Mouse (Mus musculus): ENCODE results near the gene Dip2b. TPM values are rescaled to one million over a fixed set of nuclear protein-coding genes. Genes with fewer than 3 reads are reported as not detected.
A peak's percentile ranks its signal among the peaks of the same experiment; 100 is the strongest.

Gene Dip2b
- total RNA-seq, 2 experiments from 2014 or later: 59.9 to 63.5 TPM

DNA sequence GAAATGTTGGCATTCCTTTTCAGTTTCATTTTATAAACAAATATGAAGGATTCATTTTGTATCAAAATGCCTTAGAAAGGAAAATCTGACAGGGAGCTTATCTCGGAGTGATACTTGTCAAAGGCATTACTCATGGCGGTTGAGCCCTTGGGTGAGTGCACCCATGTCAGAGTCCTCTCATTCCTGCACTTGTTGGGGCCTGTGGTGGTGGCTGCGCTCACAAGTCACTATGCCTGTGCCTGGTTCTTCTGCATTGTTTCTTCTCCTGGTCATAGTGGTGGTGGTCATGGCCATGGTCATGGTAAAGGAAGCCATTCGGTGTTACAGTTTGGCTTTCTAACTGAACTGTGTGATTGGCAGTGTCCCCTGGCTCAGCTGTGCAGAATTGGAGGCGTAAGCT is 44.3 kb downstream of the Dip2b start:
- no peak for DNase-seq (ENCODE audit: low spot score in 2 of 2)

DNA sequence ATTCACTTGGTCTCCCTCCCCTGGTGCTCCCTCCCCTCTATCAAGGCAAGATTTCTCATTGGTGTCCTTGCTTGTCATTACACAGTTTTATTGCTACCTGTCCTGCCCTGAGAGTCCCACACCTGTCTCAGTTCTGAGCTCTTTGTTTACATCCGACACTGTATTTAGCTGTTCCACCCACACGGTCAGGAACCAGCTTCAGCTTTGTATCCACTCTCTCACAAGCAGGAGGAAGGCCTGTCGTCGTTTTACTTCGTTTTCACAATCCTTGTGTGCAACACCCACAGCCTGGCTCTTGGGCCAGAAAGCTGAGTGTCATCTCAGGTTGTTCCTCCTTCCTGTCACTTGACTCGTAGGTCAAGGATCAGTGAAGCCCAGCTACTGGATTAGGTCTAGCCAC is 45.4 kb downstream of the Dip2b start:
- DNase-seq (ENCODE audit: low spot score in 2 of 2): no peak

DNA sequence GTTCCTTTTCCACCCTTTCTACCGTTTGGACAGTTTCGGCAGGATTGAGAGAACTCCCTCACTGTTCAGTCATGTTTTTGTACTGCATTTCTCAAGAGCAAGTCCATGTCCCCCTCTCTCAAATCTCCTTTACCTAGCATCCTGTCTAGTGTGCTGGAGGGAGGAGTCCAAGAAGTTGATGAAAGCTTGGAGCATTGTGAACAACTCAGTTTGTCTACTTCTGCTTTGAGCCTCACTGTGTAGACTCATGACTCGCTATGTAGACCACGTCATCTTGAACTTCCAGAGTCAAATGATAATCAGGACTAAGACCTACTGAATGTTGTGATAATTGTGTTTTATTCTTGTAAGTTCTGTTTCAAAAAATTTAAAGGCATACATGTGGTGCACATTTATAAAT is 46.4 kb downstream of the Dip2b start:
- DNase-seq (ENCODE audit: low spot score in 2 of 2): no peak

DNA sequence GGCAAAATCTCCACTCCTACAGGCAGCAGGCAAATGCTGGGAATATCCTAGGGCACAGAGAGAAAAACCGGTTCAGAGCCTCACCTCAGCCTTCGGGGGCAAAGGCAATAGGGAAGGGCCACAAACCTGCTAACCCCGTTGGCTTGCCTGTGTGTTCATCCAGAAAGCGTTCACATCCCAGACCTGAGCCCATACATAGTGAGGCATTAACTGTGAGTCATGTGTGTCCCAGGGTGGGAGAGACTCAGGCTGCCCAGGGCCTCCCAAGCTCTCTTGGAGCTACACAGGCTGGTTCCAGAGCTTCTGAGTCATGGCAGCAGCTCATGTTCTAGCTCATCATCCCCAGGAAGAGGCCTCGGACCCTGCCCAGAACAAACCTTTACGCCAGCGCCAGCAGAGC is 49.6 kb downstream of the Dip2b start:
- DNase-seq (ENCODE audit: low spot score in 2 of 2): no peak

DNA sequence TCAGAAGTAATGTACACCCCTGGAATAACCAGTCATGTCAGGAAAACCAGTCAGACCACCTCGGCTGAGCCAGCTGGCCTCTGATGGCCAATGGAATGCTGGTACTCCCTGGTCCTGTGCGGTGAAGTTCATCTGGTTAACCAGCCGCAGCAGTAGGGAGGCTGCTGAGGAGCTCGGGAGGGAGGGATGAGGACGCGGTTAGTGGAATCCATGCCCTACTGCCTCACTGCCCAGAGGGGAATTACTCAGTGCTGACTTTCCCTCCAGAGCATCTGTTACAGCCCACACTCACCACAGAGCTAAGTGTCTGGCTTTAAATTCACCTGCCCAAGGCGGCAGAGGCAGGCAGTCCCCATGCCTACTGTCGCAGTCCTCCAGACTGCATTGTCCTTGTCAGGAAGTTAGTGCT is 51.2 kb downstream of the Dip2b start:
- peak in 1 of 2 experiments; percentile 25 for DNase-seq (ENCODE audit: low spot score in 2 of 2)

DNA sequence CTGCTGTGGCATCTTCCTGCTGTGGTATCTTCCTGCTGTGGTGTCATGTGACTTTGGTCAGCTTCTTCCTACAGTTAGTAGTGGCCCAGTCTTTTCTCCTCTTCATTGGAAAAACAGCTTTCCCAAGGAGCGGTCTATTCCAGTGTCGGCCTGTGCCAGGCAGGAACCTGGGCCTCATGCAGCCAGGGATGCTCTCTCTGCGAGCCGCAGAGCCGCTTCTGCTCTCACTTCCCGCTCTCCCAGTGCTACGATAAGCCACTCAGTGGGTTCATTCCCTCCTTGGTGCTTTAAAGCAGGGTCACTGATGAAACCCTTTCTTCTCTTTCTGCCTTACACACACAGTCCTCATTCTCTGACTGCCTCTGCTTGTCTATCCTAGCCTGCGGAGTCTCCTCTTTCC is 53.4 kb downstream of the Dip2b start:
- no peak for DNase-seq (ENCODE audit: low spot score in 2 of 2)

DNA sequence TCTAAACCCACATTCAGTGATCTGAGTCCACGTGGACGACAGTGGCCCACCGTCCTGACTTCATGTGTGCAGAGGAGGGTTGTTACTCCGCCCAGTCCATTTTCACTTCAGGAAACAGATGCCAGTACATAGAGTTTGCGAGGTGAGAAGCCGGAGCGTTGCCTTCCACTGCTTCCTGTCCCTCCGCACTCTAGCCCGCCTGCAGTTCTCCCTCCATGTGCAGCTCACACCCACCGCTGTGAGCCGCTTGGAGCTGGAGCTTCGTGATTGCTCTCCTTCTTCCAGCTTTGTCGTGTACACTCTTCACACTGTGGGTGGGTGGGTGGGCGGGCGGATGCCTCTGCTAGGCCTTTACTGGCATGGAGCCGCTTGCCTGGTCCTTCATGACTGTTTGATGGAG is 53.8 kb downstream of the Dip2b start:
- peak; percentile 63 to 74 for DNase-seq (ENCODE audit: low spot score in 2 of 2)

DNA sequence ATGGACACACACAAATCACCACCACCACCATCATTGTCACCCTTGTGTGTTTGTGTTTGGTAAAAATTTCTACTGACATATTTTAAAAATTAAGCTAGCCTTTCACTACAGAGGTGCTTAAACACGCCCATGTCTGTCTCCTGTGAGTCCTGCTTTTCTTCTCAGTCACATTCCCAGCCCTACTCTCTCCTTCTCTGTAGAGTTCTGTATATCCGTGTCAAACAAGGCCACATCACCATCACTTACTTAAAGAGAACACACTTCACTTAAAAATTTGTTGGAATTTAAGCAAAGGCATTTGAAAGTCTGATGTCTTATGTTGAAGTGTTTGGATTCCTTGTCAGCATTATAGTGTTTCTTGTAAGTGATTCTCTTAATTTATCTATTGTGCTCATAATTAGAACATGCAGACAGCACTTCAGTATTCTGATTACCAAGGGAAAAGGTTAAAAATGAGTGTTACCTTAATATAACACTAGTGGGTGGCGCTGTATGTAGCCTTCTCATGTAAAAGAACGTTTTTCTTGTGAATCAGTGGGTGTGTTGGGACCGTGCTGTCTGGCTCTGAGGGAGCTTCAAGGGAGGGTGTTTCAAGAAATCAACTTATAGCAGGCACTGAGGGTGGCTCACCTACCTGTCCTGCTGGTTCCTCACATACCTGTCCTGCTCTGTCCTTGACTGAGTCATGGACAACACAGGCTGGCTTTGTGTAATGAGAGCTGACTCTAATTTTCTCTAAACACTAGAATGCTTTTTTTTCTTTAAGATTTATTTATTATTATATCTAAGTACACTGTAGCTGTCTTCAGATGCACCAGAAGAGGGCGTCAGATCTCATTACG is 58.3 kb downstream of the Dip2b start:
- no peak for DNase-seq (ENCODE audit: low spot score in 2 of 2)

DNA sequence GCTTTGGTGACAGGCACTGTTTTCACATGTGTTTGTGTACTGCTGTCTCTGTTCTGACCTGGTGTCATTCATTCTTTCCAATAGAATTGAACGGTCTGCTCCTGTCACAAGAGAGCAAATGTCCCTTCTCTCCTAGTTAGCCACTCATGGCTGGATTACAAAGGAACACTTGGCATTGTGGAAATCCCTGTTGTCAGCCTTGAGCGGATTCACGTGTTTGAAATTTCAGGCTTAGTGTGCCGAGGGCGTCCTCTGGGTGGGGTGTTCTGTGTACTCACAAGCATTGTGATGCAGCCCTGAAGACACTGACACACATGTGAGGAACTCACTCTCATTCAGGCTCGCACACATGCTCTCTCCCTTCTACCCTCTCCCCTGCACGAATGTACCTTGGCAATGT is 61.9 kb downstream of the Dip2b start:
- no peak for DNase-seq (ENCODE audit: low spot score in 2 of 2)

DNA sequence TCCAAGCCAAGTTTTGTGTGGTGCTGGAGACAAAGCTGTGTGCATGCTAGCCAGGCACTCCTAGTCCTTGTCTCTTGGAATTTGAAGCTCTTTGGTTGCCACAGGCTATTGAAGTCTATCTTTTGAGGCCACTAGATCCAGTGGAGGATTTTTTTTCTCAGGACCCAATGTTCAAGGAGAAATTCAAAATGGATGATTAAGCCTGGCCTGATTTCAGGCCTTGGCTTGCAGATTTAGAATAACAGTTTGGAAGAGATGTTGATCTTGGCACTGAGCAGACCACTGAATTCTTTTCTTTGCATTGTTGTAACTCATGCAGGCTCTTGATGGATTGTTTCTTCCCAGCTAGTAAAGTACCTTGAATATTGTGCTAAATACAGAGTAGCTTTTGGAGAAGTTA is 62.7 kb downstream of the Dip2b start:
- DNase-seq (ENCODE audit: low spot score in 2 of 2): no peak

DNA sequence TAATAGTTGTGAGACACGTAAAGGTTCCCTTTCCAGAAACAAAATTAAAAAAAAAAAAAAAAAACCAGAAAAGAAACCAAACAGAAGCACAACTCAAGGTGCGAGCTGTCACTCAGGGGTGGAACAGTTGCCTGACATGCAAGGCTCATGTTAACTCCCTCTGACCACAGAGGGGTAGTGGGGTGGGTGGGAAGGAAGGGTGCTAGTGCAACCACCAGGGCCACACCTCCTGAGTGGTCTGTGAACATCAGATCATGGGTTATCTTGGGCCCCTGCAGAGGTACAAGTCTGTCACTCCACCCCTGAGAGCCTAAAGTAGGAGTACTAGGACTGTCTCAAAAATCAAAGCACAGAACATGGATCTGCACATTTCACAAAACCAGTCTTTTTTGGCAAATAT is 65.7 kb downstream of the Dip2b start:
- no peak for DNase-seq (ENCODE audit: low spot score in 2 of 2)

DNA sequence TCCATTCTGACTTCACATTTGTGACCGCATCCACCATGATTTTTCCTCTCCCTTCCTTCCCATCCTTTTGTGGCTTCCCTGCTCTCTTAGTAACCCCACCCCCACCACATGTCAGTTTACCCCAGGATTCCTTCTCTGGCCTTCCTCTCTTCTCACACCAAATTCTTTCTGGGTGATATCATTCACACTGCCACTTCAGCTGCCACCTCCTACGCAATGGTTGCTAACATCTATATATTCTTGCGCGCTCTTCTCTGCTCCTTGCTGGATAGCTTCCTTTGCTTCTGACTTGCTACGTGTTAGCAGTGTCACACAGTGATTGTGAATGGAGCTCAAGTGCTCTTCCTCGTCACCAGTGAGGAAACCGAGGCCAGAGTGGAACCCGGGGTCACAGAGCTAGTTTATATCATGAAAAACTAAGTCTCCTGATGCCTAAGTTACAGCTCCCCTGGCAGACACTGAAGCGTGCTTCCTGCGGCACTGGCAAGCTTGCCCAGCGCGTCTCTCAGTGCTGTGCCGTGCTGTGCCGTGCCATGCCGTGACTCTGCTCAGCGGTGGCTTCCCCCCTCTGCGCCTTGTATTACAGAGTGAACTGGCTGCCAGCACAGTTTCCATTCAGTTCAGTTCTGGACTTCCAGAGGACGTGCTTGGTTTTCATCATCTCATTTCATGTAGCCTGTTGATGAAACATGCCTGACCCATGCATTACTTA is 69.8 kb downstream of the Dip2b start:
- DNase-seq (ENCODE audit: low spot score in 2 of 2): peak in 1 of 2 experiments; percentile 38

DNA sequence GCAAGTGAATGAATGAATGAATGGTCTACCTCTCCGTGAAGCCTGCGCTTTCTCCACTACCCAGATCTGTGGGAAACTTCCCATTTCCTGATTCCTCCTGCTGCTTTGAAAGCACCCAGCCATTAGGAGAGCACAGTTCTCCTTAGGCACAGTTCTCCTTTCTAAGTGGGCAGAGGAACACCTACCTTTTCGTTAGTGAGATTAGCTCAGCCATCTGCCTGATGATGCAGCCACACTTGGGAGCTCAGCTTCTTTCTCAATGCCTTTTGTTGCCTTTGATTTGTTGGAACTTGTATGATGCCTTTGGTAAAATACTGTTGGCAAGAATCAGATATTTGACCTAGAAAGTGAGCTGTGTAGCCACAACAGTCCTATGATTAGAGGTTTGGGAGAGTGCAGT is 71.5 kb downstream of the Dip2b start:
- DNase-seq (ENCODE audit: low spot score in 2 of 2): peak in 1 of 2 experiments; percentile 28

DNA sequence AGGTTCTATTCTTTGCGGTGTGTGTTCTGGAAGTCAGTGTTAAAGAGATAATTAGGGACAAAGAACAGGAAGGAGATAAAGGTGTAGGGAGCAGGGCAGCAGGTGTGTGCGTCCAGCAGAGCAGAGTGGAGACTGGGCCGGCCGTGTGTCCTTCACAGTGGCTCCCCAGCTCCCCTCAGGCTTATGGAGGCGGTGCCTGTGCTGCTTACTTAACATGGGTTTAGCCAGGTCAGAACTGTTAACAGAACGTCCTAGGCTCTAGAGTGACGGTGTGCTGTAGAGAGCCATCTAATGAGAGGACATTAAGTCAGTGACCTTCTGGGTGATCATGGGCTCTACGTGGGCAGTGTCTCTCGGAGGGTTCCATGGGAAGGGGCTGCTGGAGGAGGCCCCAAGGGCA is 73.4 kb downstream of the Dip2b start:
- no peak for DNase-seq (ENCODE audit: low spot score in 2 of 2)

DNA sequence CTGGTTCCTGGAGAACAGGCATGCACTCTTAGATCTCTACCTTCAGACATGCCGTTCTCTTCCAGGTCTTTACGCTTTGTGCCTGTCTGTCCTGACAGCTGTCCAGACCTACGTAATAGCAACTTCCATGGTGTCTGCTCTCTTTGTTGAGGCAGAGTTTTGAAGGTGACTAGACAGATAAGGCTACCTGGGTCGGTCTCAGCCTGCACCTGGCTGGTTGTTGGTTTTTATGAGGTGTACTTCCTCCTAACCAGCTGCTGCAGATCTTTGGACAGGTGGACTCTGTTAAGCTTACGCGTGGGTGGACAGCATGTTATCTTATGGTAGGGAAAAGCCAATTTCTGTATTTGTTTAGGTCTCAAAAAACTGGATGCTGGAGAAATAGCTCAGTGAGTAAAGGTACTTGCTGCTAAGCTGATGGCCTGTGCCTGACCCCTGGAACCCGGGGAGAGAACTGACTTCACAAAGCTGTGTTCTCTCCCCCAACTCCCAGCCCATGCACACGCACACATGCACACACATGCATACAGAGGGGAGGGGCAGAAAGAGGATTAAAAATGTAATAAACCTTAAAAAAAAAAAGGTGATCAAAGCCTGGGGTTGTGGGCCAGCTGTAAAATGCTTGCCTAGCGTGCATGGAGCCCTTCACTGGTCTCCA is 74.0 kb downstream of the Dip2b start:
- no peak for DNase-seq (ENCODE audit: low spot score in 2 of 2)

DNA sequence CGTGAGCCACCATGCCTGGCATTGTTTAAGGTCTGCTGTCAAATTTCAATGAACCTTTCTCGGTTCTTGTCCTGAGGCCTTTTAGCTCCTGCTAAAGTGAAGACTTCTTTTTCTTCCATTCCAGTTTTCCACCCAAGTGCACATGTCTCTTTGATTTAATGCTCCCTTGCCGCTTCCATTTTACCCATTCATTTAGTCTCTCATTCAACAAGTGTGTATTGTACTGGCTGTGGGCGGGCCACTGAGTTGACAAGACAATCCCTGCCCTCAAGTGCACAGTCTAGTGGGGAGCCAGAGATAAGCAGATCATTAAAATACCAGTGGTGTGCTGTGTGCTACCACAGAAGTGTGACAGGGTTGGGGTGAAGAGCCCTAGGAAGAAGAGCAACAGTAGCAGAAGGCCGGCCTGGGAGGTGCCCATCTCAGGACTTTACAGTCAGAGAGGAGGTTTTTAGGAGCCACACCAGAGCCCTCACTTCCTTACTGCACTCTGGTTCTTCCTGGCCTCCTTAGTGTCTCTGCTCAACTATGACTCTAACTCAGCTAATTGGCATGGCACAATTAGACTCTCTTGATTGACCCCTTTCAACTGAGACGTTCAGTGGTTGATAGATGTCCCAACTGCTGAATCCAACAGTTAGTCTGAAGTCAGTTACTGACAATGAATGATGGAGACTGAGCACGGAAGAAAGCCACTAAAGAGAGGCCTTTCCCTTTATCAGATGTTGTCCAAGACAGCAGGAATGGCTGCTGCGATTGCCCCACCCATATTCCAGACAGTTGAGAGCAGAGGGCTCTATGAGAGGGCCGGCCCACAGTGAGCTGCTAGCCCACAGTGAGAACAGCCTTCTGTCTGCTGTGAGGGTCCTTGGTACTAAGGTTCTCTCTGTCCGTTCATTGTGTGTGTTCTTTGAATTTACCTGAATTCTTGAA is 75.1 kb downstream of the Dip2b start:
- no peak for DNase-seq (ENCODE audit: low spot score in 2 of 2)

DNA sequence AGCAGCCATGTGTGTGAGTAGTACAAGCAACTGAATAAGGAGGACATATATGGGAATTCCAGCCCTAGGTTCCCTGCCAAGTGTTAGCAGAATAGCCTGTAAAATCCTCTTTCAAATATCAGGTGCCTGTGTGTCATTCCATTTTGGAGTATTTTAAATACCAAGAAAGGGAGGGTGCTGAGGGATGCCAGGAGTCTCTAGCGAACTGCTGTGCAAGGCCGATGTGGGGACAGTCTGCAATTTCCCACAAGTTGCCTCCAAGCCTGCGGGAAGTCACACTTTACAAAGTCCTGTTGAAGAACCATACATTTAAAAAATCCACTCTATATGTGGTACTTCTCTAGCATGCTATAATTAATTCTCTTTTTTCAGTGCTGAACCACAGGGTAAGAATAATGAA is 77.0 kb downstream of the Dip2b start:
- DNase-seq (ENCODE audit: low spot score in 2 of 2): no peak

DNA sequence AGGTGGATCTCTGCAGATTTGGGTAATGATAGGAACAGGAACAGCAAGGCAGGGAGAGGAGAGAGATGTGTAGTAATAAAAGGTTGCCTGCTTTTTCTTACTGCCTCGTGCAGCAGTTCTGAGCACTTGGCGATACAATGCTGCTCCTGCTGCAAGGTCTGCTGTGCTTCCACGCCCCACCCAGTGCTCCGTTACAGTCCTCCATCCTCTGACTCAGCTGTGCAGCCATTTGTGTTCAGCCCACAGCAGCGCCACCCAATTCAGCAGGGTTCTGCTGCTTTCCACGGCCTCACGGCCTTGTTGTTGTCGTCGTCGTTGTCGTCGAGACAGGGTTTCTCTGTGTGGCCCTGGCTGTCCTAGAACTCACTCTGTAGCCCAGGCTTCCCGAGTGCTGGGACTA is 77.9 kb downstream of the Dip2b start:
- DNase-seq (ENCODE audit: low spot score in 2 of 2): no peak

DNA sequence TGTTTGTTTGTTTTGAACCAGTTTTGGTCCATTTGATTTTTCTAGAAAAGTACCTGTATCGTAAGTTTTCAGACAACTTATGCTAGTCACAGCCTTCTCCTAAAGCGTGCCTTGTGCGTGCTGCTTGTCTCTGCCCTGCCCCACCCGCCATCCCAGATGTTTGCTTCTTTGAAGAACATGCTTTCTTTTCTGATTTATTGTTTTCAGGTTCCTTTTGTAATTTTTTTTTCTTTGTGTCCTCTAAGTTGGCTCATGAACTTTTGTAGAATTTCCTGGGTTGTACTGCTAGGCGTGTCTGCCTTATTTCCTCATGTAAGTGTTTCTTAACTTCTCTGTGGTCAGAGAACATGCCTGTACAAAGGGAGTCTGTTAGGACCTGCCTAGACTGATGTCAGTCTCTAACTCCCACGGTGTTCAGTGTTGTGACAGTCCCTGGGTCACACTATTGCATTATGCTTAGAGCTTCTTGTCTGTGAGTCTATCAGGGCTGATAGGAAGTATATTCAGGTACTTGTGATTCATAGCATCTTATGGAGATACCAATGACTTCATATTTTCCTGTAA is 80.8 kb downstream of the Dip2b start:
- no peak for DNase-seq (ENCODE audit: low spot score in 2 of 2)

DNA sequence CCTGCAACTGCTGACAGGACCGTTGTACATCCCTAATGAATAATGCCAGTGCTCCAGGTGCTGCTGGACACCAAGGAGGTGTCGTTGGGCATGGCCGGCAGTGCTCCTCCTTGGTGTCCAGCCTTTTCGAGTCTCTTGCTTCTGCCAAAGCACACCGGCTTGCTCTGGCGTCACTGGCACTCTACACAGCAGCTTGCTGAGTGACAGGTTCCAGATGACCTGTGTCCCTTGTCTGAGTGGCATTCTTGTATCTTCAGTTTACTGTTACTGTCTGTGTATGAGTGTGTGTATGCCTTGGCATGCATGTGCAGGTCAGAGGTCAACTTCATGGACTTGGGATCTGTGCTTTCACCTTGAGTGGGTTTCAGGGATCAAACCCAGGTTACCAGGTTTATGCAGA is 83.0 kb downstream of the Dip2b start:
- DNase-seq (ENCODE audit: low spot score in 2 of 2): no peak

DNA sequence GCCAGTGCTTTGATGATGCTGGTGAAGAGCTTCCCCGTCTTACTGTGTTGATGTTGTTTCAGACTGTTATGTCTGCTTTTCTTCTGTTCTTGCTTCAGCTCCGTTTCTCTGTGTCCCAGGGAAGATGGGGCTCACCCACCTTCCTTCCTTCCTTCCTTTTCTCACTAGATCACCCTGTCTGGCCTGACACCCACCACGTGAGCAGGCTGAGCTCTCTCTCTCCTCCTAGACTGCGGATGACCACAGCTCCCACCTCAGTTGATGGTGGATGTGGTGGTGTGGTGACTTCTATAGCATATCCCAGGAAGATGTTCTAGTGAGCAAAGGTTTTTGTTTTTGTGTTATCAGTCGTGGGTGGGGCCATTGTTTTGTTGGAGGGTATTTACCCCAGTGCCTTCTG is 85.4 kb downstream of the Dip2b start:
- DNase-seq (ENCODE audit: low spot score in 2 of 2): no peak
